Mouse (Mus musculus) neural tube, embryonic 12.5 days (tissue): ENCODE measurements around the gene Gpr61. TPM values are rescaled to one million over a fixed set of nuclear protein-coding genes. Genes with fewer than 3 reads are reported as not detected.

Experiments
- ATAC-seq: fragments of 200-750 bp; cut with Nextera tagmentation; 2 replicates; pipeline ENCODE4 v1.8.0; 2017; ENCODE audit warnings: low read depth, mild to moderate bottlenecking, moderate TSS enrichment, moderate library complexity; ENCODE audit not compliant: low FRiP score
- H3K27ac ChIP-seq: fragments of 300-500 bp; sonication (generic); 2 replicates; pipeline ENCODE4 v1.5.1; 2016
- H3K27me3 ChIP-seq: fragments of 300-500 bp; sonication (generic); replicated peaks from 2 replicates; pipeline ENCODE4 v1.6.1; 2016; ENCODE audit warnings: mild to moderate bottlenecking
- H3K36me3 ChIP-seq: fragments of 300-500 bp; sonication (generic); 2 replicates; pipeline ENCODE4 v1.6.1; 2016; ENCODE audit warnings: mild to moderate bottlenecking
- H3K4me1 ChIP-seq: fragments of 300-500 bp; sonication (generic); 2 replicates; pipeline ENCODE4 v1.6.1; 2016
- H3K4me2 ChIP-seq: fragments of 300-500 bp; sonication (generic); replicated peaks from 2 replicates; pipeline ENCODE4 v1.6.1; 2016; ENCODE audit warnings: mild to moderate bottlenecking
- H3K4me3 ChIP-seq: fragments of 300-500 bp; sonication (generic); 2 replicates; pipeline ENCODE4 v1.5.1; 2016
- H3K9ac ChIP-seq: fragments of 300-500 bp; sonication (generic); 2 replicates; pipeline ENCODE4 v1.6.1; 2016; ENCODE audit warnings: mild to moderate bottlenecking
- H3K9me3 ChIP-seq: fragments of 300-500 bp; sonication (generic); 2 replicates; pipeline ENCODE4 v1.6.1; 2016; ENCODE audit warnings: mild to moderate bottlenecking
- WGBS: fragments of 180-500 bp; shearing (Covaris S2); methylation state at CpG from one replicate; pipeline ENCODE4 v1.1.7; 2016; 5-methylcytosine and 5-hydroxymethylcytosine counted together
- polyA plus RNA-seq: library from polyadenylated mRNA; unstranded; fragments of >200 nt; fragmentation: Nextera tagmentation; extraction: Ambion mirVana; gene quantifications from 2 replicates; pipeline ENCODE4 v1.2.1, GENCODE M21; 2016

The Gpr61 gene
- polyA plus RNA-seq, 1 experiment from 2014 or later, result 2.0 TPM

GRCm38 (mm10) chr3:108140786-108141185, 13.9 kb downstream of the Gpr61 start:
- 80% methylated on average over 4 of the region's 4 CpGs for WGBS
- Histone ChIP-seq H3K9me3 (no peaks in the 10 kb centered on the region), H3K9ac (no peak overlapping the region), H3K4me3 (no peak overlapping the region), H3K36me3 (peaks cover 4% of the 10 kb centered on the region; the same call in 1 of the 2 replicates), H3K27ac (no peak overlapping the region), H3K27me3 (no peaks in the 10 kb centered on the region), H3K4me1 (peaks cover 5% of the 10 kb centered on the region), H3K4me2 (no peak overlapping the region)
- ATAC-seq, result no peak

GRCm38 (mm10) chr3:108139113-108139512, 15.6 kb downstream of the Gpr61 start:
- Histone ChIP-seq H3K4me2 (no peak overlapping the region), H3K9ac (no peak overlapping the region), H3K4me1 (no peaks in the 10 kb centered on the region), H3K36me3 (peaks cover 4% of the 10 kb centered on the region; the same call in 1 of the 2 replicates), H3K4me3 (no peak overlapping the region), H3K9me3 (no peaks in the 10 kb centered on the region), H3K27me3 (no peaks in the 10 kb centered on the region), H3K27ac (no peak overlapping the region)
- ATAC-seq, result no peak
- WGBS, result 100% methylated on average over 1 of the region's 1 CpGs

- H3K4me3 ChIP-seq, result no peak overlapping the region
- H3K9ac ChIP-seq, result no peak overlapping the region
- 70% methylated on average over 11 of the region's 11 CpGs for WGBS
- H3K9me3 ChIP-seq, result no peaks in the 10 kb centered on the region
- no peak overlapping the region for H3K4me2 ChIP-seq
- no peaks in the 10 kb centered on the region for H3K36me3 ChIP-seq
- ATAC-seq, result no peak
- H3K4me1 ChIP-seq, result peaks cover 3% of the 10 kb centered on the region; the same call in 1 of the 2 replicates
- no peak overlapping the region for H3K27ac ChIP-seq
- H3K27me3 ChIP-seq, result no peaks in the 10 kb centered on the region
Observed at GRCm38 (mm10) chr3:108134701-108135100, 20.0 kb downstream of the Gpr61 start.

- Histone ChIP-seq H3K4me1 (peaks cover 3% of the 10 kb centered on the region; the same call in 1 of the 2 replicates), H3K4me3 (no peak overlapping the region), H3K36me3 (no peaks in the 10 kb centered on the region), H3K9ac (no peak overlapping the region), H3K4me2 (no peak overlapping the region), H3K27me3 (no peaks in the 10 kb centered on the region), H3K9me3 (no peaks in the 10 kb centered on the region), H3K27ac (no peak overlapping the region)
- ATAC-seq, result no peak
- WGBS, result 80% methylated on average over 1 of the region's 1 CpGs
Observed at GRCm38 (mm10) chr3:108132484-108132883, 22.2 kb downstream of the Gpr61 start.

GRCm38 (mm10) chr3:108131821-108132220, 22.9 kb downstream of the Gpr61 start:
- H3K9ac ChIP-seq, result no peak overlapping the region
- H3K4me1 ChIP-seq, result peaks cover 3% of the 10 kb centered on the region; the same call in 1 of the 2 replicates
- no peak overlapping the region for H3K4me2 ChIP-seq
- H3K27me3 ChIP-seq, result no peaks in the 10 kb centered on the region
- no peak overlapping the region for H3K4me3 ChIP-seq
- no peaks in the 10 kb centered on the region for H3K9me3 ChIP-seq
- 87% methylated on average over 1 of the region's 1 CpGs for WGBS
- ATAC-seq, result no peak
- no peaks in the 10 kb centered on the region for H3K36me3 ChIP-seq
- H3K27ac ChIP-seq, result no peak overlapping the region

GRCm38 (mm10) chr3:108131216-108131615, 23.5 kb downstream of the Gpr61 start:
- Histone ChIP-seq H3K4me3 (no peak overlapping the region), H3K9me3 (no peaks in the 10 kb centered on the region), H3K4me2 (no peak overlapping the region), H3K9ac (no peak overlapping the region), H3K36me3 (no peaks in the 10 kb centered on the region), H3K27me3 (no peaks in the 10 kb centered on the region), H3K27ac (no peak overlapping the region), H3K4me1 (peaks cover 3% of the 10 kb centered on the region; the same call in 1 of the 2 replicates)
- ATAC-seq, result no peak
- 94% methylated on average over 5 of the region's 5 CpGs for WGBS

GRCm38 (mm10) chr3:108129804-108130203, 24.9 kb downstream of the Gpr61 start:
- WGBS, result 96% methylated on average over 4 of the region's 4 CpGs
- no peaks in the 10 kb centered on the region for H3K27me3 ChIP-seq
- H3K27ac ChIP-seq, result no peak overlapping the region
- H3K9ac ChIP-seq, result no peak overlapping the region
- H3K36me3 ChIP-seq, result no peaks in the 10 kb centered on the region
- H3K4me2 ChIP-seq, result no peak overlapping the region
- peaks cover 3% of the 10 kb centered on the region; the same call in 1 of the 2 replicates for H3K4me1 ChIP-seq
- no peaks in the 10 kb centered on the region for H3K9me3 ChIP-seq
- H3K4me3 ChIP-seq, result no peak overlapping the region
- no peak for ATAC-seq

- Histone ChIP-seq H3K4me1 (peaks cover 3% of the 10 kb centered on the region; the same call in 1 of the 2 replicates), H3K4me2 (no peak overlapping the region), H3K9me3 (no peaks in the 10 kb centered on the region), H3K36me3 (no peaks in the 10 kb centered on the region), H3K4me3 (no peak overlapping the region), H3K27me3 (no peaks in the 10 kb centered on the region), H3K27ac (no peak overlapping the region), H3K9ac (no peak overlapping the region)
- no peak for ATAC-seq
- WGBS, result 76% methylated on average over 4 of the region's 4 CpGs
Observed at GRCm38 (mm10) chr3:108129367-108129766, 25.3 kb downstream of the Gpr61 start.

- Histone ChIP-seq H3K4me1 (peaks cover 3% of the 10 kb centered on the region; the same call in 1 of the 2 replicates), H3K4me3 (no peak overlapping the region), H3K9ac (no peak overlapping the region), H3K9me3 (no peaks in the 10 kb centered on the region), H3K27me3 (no peaks in the 10 kb centered on the region), H3K4me2 (no peak overlapping the region), H3K27ac (no peak overlapping the region), H3K36me3 (no peaks in the 10 kb centered on the region)
- WGBS, result 83% methylated on average over 5 of the region's 5 CpGs
- ATAC-seq, result no peak
Observed at GRCm38 (mm10) chr3:108128520-108128919, 26.2 kb downstream of the Gpr61 start.

- WGBS, result 96% methylated on average over 3 of the region's 3 CpGs
- Histone ChIP-seq H3K9ac (no peak overlapping the region), H3K9me3 (no peaks in the 10 kb centered on the region), H3K36me3 (peaks cover 13% of the 10 kb centered on the region; the same call in 1 of the 2 replicates), H3K4me3 (no peak overlapping the region), H3K4me2 (no peak overlapping the region), H3K27ac (no peak overlapping the region), H3K4me1 (no peaks in the 10 kb centered on the region), H3K27me3 (no peaks in the 10 kb centered on the region)
- no peak for ATAC-seq
Observed at GRCm38 (mm10) chr3:108126327-108126726, 28.4 kb downstream of the Gpr61 start.

- H3K27me3 ChIP-seq, result no peaks in the 10 kb centered on the region
- no peak overlapping the region for H3K4me3 ChIP-seq
- no peaks in the 10 kb centered on the region for H3K4me1 ChIP-seq
- no peak overlapping the region for H3K4me2 ChIP-seq
- H3K9ac ChIP-seq, result no peak overlapping the region
- ATAC-seq, result no peak
- peaks cover 28% of the 10 kb centered on the region for H3K36me3 ChIP-seq
- H3K9me3 ChIP-seq, result no peaks in the 10 kb centered on the region
- 73% methylated on average over 1 of the region's 1 CpGs for WGBS
- H3K27ac ChIP-seq, result no peak overlapping the region
Observed at GRCm38 (mm10) chr3:108124131-108124530, 30.6 kb downstream of the Gpr61 start.

- no peak overlapping the region for H3K9ac ChIP-seq
- peaks cover 36% of the 10 kb centered on the region for H3K36me3 ChIP-seq
- H3K27ac ChIP-seq, result no peak overlapping the region
- no peaks in the 10 kb centered on the region for H3K9me3 ChIP-seq
- no peaks in the 10 kb centered on the region for H3K27me3 ChIP-seq
- no peak overlapping the region for H3K4me2 ChIP-seq
- 94% methylated on average over 5 of the region's 5 CpGs for WGBS
- ATAC-seq, result no peak
- H3K4me3 ChIP-seq, result no peak overlapping the region
- H3K4me1 ChIP-seq, result no peaks in the 10 kb centered on the region
Observed at GRCm38 (mm10) chr3:108123242-108123641, 31.4 kb downstream of the Gpr61 start.

- H3K9ac ChIP-seq, result no peak overlapping the region
- no peaks in the 10 kb centered on the region for H3K27me3 ChIP-seq
- no peak overlapping the region for H3K4me3 ChIP-seq
- 86% methylated on average over 3 of the region's 3 CpGs for WGBS
- no peak overlapping the region for H3K27ac ChIP-seq
- no peaks in the 10 kb centered on the region for H3K4me1 ChIP-seq
- peaks cover 47% of the 10 kb centered on the region for H3K36me3 ChIP-seq
- H3K4me2 ChIP-seq, result no peak overlapping the region
- no peaks in the 10 kb centered on the region for H3K9me3 ChIP-seq
- ATAC-seq, result no peak
Observed at GRCm38 (mm10) chr3:108121101-108121500, 33.6 kb downstream of the Gpr61 start.
